Mouse (Mus musculus) limb, embryonic 10.5 days (tissue): ENCODE measurements around the gene Ell2. TPM values are rescaled to one million over a fixed set of nuclear protein-coding genes. Genes with fewer than 3 reads are reported as not detected.
"Not testable (repeated sequence)": the region's sequence is repeated elsewhere in the genome, so short reads cannot be mapped to it uniquely, and the experiment has no call there.

Experiments
- DNase-seq: peaks from one replicate; pipeline ENCODE4 v3.0.0-alpha.2; 2017; ENCODE audit warnings: low spot score
- H3K27ac ChIP-seq: fragments of 300-500 bp; sonication (generic); 2 replicates; pipeline ENCODE4 v1.5.1; 2016; ENCODE audit warnings: mild to moderate bottlenecking
- H3K27me3 ChIP-seq: fragments of 300-500 bp; sonication (generic); 2 replicates; pipeline ENCODE4 v1.6.1; 2016; ENCODE audit warnings: low read depth, mild to moderate bottlenecking; ENCODE audit not compliant: poor library complexity, severe bottlenecking
- H3K36me3 ChIP-seq: fragments of 300-500 bp; sonication (generic); 2 replicates; pipeline ENCODE4 v1.6.1; 2016; ENCODE audit warnings: mild to moderate bottlenecking, moderate library complexity
- H3K4me1 ChIP-seq: fragments of 300-500 bp; sonication (generic); 2 replicates; pipeline ENCODE4 v1.6.1; 2016
- H3K4me3 ChIP-seq: fragments of 300-500 bp; sonication (generic); 2 replicates; pipeline ENCODE4 v1.5.1; 2016; ENCODE audit warnings: mild to moderate bottlenecking, moderate library complexity
- H3K9me3 ChIP-seq: fragments of 300-500 bp; sonication (generic); replicated peaks from 2 replicates; pipeline ENCODE4 v1.6.1; 2016; ENCODE audit warnings: mild to moderate bottlenecking
- WGBS: fragments of 180-500 bp; shearing (Covaris S2); methylation state at CpG from one replicate; pipeline ENCODE4 v1.1.7; 2016; 5-methylcytosine and 5-hydroxymethylcytosine counted together
- polyA plus RNA-seq: library from polyadenylated mRNA; unstranded; fragments of >200 nt; fragmentation: Nextera tagmentation; extraction: Ambion mirVana; gene quantifications from 2 replicates; pipeline ENCODE4 v1.2.1, GENCODE M21; 2016

The Ell2 gene
- 4.0 and 4.2 TPM in 2 replicates for polyA plus RNA-seq

DNA sequence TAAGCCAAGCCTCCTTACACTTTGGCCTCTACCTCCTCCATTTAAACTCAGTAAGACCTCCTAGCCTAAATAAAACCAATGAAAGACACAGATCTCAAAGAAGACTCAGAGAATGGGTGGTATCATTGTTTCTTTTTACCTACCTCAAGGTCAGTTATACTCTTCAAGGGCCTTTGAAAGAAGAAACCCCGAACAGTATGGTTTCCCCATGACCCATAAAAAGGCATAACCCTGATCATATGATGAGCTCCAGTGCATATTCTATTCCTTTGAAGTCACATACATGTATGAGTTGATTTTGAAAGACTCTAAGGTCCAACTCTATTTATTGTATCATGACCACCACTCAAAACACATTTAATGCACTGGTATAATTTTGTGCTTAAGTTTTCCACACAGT lies at the start of gene Ell2:
TSS of gene Ell2 (plus strand) at position 301 of the 400 bp plus-strand sequence.
- H3K4me3 ChIP-seq, result peak within 1 kb of the TSS; percentile 81
- no peaks in the 10 kb centered on the region for H3K36me3 ChIP-seq
- peaks cover 11% of the 10 kb centered on the region for H3K4me1 ChIP-seq
- peak within 1 kb of the TSS; percentile 83 for H3K27ac ChIP-seq
- 94% methylated on average over 1 of the region's 1 CpGs for WGBS
- no peak for DNase-seq
- H3K27me3 ChIP-seq, result peaks cover 26% of the 10 kb centered on the region
- no peaks in the 10 kb centered on the region for H3K9me3 ChIP-seq

DNA sequence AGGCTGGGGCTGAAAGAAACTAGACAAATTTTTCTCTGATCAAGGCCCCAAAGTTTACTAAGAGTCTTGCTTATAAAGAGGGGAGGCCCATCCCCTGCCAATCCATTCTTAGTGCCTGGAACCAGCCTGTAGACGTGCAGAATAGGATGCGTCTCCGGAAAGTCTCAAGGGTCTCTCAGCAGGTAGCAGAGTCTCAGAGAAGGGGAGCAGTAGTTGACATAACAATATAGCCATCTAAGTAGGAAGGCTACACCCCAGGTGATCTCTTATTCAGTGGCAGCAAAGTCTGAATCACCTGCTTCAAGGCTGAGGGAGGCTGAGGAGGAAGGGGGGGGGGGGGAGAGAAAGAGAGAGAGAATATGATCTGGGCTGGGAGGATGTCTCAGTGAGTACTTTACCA lies 21.1 kb upstream of the Ell2 start:
- DNase-seq, result no peak
- Histone ChIP-seq H3K4me3 (no peak overlapping the region), H3K4me1 (peaks cover 3% of the 10 kb centered on the region; the same call in 1 of the 2 replicates), H3K9me3 (no peaks in the 10 kb centered on the region), H3K27ac (no peak overlapping the region), H3K36me3 (no peaks in the 10 kb centered on the region), H3K27me3 (no peaks in the 10 kb centered on the region)
- 54% methylated on average over 3 of the region's 3 CpGs for WGBS

DNA sequence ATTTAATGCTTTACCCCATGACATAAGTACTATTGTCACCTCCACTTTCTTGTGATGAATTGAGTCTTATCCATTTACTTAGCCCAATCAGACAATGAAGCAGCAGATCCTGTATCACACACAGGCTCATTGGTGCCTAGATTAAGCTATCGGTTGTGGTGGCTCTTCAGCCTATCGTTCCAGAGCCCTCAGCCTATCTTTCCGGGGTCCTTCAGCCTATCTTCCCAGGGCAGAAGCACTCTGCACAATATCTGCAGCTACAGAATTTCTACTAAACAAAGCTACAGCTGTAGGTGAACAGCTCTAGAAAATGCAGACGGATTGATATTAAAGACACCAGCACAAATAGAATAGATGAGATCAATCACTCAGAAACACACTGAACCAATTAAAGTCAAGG lies 19.6 kb upstream of the Ell2 start:
- Histone ChIP-seq H3K4me1 (peaks cover 3% of the 10 kb centered on the region; the same call in 1 of the 2 replicates), H3K27ac (no peak overlapping the region), H3K36me3 (no peaks in the 10 kb centered on the region), H3K9me3 (no peaks in the 10 kb centered on the region), H3K4me3 (no peak overlapping the region), H3K27me3 (no peaks in the 10 kb centered on the region)
- 79% methylated on average over 4 of the region's 4 CpGs for WGBS
- no peak for DNase-seq

GRCm38 (mm10) chr13:75691625-75692024 lies 14.9 kb upstream of the Ell2 start:
- no peaks in the 10 kb centered on the region for H3K27me3 ChIP-seq
- peaks cover 3% of the 10 kb centered on the region; the same call in 1 of the 2 replicates for H3K4me1 ChIP-seq
- H3K4me3 ChIP-seq, result no peak overlapping the region
- H3K9me3 ChIP-seq, result no peaks in the 10 kb centered on the region
- no peak overlapping the region for H3K27ac ChIP-seq
- no peaks in the 10 kb centered on the region for H3K36me3 ChIP-seq
- DNase-seq, result no peak

GRCm38 (mm10) chr13:75693081-75693480 lies 13.5 kb upstream of the Ell2 start:
- H3K9me3 ChIP-seq, result no peaks in the 10 kb centered on the region
- H3K27me3 ChIP-seq, result no peaks in the 10 kb centered on the region
- no peaks in the 10 kb centered on the region for H3K36me3 ChIP-seq
- no peaks in the 10 kb centered on the region for H3K4me1 ChIP-seq
- H3K27ac ChIP-seq, result no peak overlapping the region
- DNase-seq, result no peak
- no peak overlapping the region for H3K4me3 ChIP-seq

DNA sequence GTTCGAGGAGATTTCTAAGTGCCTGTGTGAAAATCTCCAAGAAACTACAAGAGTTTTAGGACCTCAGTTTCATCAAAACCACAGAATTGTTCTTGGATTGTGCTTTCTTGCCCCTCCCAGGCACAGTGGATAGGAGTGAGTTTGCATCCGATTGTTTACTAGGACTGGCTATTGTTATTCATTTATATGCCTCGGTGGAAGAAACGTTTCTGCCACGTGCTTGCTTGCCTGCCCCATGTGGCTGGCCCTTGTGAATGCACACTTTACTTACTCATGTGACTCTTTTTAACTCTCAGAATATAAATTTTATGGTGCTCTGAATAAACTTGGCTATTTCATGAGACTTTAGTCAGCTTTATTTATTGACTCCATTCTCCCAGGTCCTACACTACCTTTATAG lies 3.7 kb upstream of the Ell2 start:
- Histone ChIP-seq H3K36me3 (no peaks in the 10 kb centered on the region), H3K9me3 (no peaks in the 10 kb centered on the region), H3K27me3 (0 out of 2 replicates have a peak, but pooled peaks cover 2% of the 10 kb centered on the region), H3K27ac (no peak overlapping the region), H3K4me3 (no peak overlapping the region), H3K4me1 (peaks cover 3% of the 10 kb centered on the region)
- no peak for DNase-seq
- 68% methylated on average over 5 of the region's 5 CpGs for WGBS

- peaks cover 26% of the 10 kb centered on the region for H3K27me3 ChIP-seq
- peaks cover 11% of the 10 kb centered on the region for H3K4me1 ChIP-seq
- no peaks in the 10 kb centered on the region for H3K9me3 ChIP-seq
- H3K4me3 ChIP-seq, result peak overlapping the region; percentile 81
- 7% methylated on average over 63 of the region's 64 CpGs for WGBS
- H3K27ac ChIP-seq, result peak overlapping the region; percentile 83
- peak; percentile 90 for DNase-seq
- H3K36me3 ChIP-seq, result no peaks in the 10 kb centered on the region
Observed at GRCm38 (mm10) chr13:75706882-75707816, 592 bp downstream of the Ell2 start.

DNA sequence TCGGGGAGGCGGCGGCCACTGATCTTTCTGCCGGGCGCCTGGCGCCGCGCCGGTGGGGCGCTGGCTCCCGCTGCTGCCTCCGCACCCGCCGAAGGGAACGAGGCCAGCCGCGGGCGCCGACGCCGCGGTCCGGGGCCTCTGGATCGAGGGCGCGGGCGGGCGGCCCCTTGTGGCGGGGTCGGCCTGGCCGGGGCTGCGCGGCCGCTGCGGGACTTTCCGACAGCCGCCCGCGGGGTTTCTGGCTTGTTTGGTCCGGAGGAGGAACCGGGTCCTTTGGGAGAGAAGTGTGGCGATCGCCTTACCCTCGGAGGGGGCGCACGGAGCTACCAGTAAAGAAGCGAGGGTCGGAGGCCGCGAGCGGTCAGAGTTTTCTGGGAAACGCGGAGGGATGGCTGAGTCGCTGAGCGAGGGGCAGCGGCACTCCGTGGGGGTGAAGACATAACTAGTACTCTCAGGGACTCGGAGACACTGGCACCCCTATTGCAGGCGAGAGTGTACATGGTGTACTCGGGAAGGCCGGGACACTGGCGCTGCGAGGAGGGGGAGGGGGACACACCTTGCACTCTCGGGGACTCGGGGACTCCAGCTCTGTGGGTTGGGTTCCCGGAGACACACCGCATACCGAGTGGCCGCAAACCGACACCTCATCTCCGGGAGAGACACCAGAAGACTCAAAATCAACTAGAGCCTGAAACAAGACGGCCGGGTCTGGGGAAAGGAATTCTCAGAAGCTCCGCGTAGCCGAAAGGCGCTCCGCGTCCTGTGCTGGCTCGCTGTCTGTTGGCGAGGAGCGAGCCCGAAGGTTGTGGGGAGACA lies 1.5 kb downstream of the Ell2 start:
- H3K27ac ChIP-seq, result peak overlapping the region; percentile 83
- under 1% methylated on average over 82 of the region's 83 CpGs for WGBS
- peak; percentile 70 for DNase-seq
- H3K9me3 ChIP-seq, result no peaks in the 10 kb centered on the region
- peaks cover 26% of the 10 kb centered on the region for H3K27me3 ChIP-seq
- H3K36me3 ChIP-seq, result no peaks in the 10 kb centered on the region
- peaks cover 11% of the 10 kb centered on the region for H3K4me1 ChIP-seq
- peak overlapping the region; percentile 81 for H3K4me3 ChIP-seq

DNA sequence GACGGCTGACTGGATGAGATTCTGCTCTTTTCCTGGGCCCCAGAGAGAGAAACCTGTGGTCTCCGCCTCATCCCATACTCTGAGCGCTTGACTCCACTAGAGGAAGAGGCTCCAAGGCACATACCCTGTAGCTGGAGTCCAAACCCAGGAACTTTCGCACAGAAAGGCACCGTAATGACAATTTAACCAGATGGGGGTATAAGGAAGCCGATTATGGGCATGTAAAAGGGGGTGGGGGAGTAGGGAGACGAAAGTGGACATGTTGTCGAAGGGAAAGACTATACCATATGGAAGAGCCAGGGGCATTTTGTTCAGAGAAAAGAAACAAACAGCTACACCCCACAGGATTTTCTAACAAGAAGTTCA lies 2.1 kb downstream of the Ell2 start:
- Histone ChIP-seq H3K36me3 (no peaks in the 10 kb centered on the region), H3K4me3 (peak overlapping the region; percentile 81), H3K27me3 (peaks cover 26% of the 10 kb centered on the region), H3K4me1 (peaks cover 11% of the 10 kb centered on the region), H3K27ac (peak overlapping the region; percentile 83), H3K9me3 (no peaks in the 10 kb centered on the region)
- WGBS, result 10% methylated on average over 8 of the region's 8 CpGs
- no peak for DNase-seq

DNA sequence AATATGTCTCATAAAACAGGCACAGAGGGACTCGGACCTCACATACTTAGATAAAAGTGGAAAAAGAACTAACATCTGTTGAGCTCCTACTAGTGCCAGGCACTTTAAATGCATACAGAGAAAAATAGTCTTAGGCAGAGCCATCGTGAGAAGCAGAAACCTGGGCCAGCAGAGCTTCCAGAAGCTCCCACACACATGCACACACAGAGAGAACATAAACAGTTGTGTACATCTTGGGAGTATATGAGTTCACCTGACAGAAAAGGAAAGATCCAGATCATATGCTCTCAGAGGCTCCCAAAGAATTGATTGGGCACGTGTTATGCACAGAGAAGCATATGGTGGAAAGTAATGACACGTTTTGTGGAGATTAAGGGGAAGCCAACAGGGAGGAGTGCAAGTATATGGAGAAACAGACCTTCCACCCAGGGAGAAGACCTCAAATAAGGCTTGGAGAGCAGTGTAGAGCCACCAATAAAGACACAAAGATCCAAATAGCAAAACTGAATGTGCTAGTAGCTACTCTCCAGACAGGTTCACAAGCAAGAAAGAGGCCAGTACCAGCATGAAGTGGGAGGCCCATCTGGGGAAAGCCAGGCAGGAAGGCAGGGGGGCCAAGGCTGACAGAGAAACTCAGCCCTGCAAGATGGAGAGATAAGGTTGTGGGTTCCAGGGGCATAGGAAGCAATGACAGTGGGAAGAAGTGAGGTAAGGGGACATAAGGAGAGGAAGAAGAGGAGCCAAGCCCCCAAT lies 2.6 kb downstream of the Ell2 start:
- Histone ChIP-seq H3K4me3 (peak overlapping the region; percentile 81), H3K4me1 (peaks cover 11% of the 10 kb centered on the region), H3K27ac (no peak overlapping the region), H3K27me3 (peaks cover 26% of the 10 kb centered on the region), H3K9me3 (no peaks in the 10 kb centered on the region), H3K36me3 (no peaks in the 10 kb centered on the region)
- DNase-seq, result no peak
- WGBS, result 63% methylated on average over 4 of the region's 4 CpGs

- Histone ChIP-seq H3K4me1 (peaks cover 11% of the 10 kb centered on the region), H3K9me3 (no peaks in the 10 kb centered on the region), H3K36me3 (no peaks in the 10 kb centered on the region), H3K27me3 (peaks cover 26% of the 10 kb centered on the region), H3K4me3 (no peak overlapping the region), H3K27ac (no peak overlapping the region)
- DNase-seq, result no peak
- 83% methylated on average over 6 of the region's 6 CpGs for whole genome bisulfite sequencing
Observed at GRCm38 (mm10) chr13:75710152-75710551, 3.6 kb downstream of the Ell2 start.

GRCm38 (mm10) chr13:75711517-75711916 lies 5.0 kb downstream of the Ell2 start:
- H3K36me3 ChIP-seq, DNase-seq, H3K27ac ChIP-seq, H3K4me3 ChIP-seq, H3K9me3 ChIP-seq: not testable (repeated sequence)
- Histone ChIP-seq H3K27me3 (peaks cover 26% of the 10 kb centered on the region), H3K4me1 (peaks cover 11% of the 10 kb centered on the region)
- 92% methylated on average over 4 of the region's 4 CpGs for WGBS
